Comparison of ENCODE assay signal across 8 mouse cellular contexts in genomic region chr11:102774621-102775141, GRCm38 (mm10). TPM values are rescaled to one million over a fixed set of nuclear protein-coding genes. Genes with fewer than 3 reads are reported as not detected.
DNase-seq lines count a peak whose midpoint lies in the region; ATAC-seq lines count a peak whose summit lies in the region.

No protein-coding gene starts in this region.

- H3K4me1 ChIP-seq in erythroblast, embryonic 14.5 days (ENCODE audit: control insufficient read depth) = peaks cover 12% of the 10 kb centered on the region
- H3K4me1 ChIP-seq in midbrain, embryonic 10.5 days = peaks cover 83% of the 10 kb centered on the region
- peaks cover 30% of the 10 kb centered on the region for H3K4me1 ChIP-seq in stomach, embryonic 15.5 days

- peaks cover 31% of the 10 kb centered on the region for H3K27me3 ChIP-seq in erythroblast, embryonic 14.5 days (ENCODE audit: control insufficient read depth)
- peaks cover 71% of the 10 kb centered on the region for H3K27me3 ChIP-seq in midbrain, embryonic 10.5 days (ENCODE audit: low read depth, poor library complexity, severe bottlenecking)
- peaks cover 4% of the 10 kb centered on the region; the same call in 1 of the 2 replicates for H3K27me3 ChIP-seq in stomach, embryonic 15.5 days (replicated peaks)

- H3K4me2 ChIP-seq in stomach, embryonic 15.5 days = peak overlapping the region; percentile 100

- H3K9ac ChIP-seq in stomach, embryonic 15.5 days = peak overlapping the region; percentile 58; the same call in 1 of the 2 replicates

- intact Hi-C loops in left cerebral cortex, postnatal 4 days (cut with DNase I) = loop anchor here (2.0 to 5.0 kb wide), 2 partner anchors 43 to 88 kb away; partner anchors contain the start of gene Gjc1

- 7% methylated on average over 25 of the region's 25 CpGs for WGBS in midbrain, embryonic 10.5 days
- WGBS in stomach, embryonic 15.5 days = under 1% methylated on average over 25 of the region's 25 CpGs

- H3K27ac ChIP-seq in midbrain, embryonic 10.5 days (replicated peaks) = peak overlapping the region; percentile 91
- H3K27ac ChIP-seq in stomach, embryonic 15.5 days = peak overlapping the region; percentile 87

- ATAC-seq in erythroblast, adult 5-6 weeks (replicated peaks; ENCODE audit: low FRiP score, poor library complexity, severe bottlenecking) = no peak
- ATAC-seq in stomach, embryonic 15.5 days (ENCODE audit: insufficient read depth, low FRiP score, low read depth) = peak; percentile 90

- no peaks in the 10 kb centered on the region for H3K9me3 ChIP-seq in erythroblast, embryonic 14.5 days (ENCODE audit: control insufficient read depth, low read length)
- no peaks in the 10 kb centered on the region for H3K9me3 ChIP-seq in midbrain, embryonic 10.5 days (replicated peaks)
- no peaks in the 10 kb centered on the region for H3K9me3 ChIP-seq in stomach, embryonic 15.5 days

- DNase-seq in embryo, embryonic 10 days (ENCODE audit: low spot score) = peak; percentile 94
- DNase-seq in gastrocnemius, postnatal 25 days = peak; percentile 86
- DNase-seq in induced T-regulatory cell, adult 2 months (ENCODE audit: low read depth) = peak; percentile 64
- peak; percentile 91 for DNase-seq in left cerebral cortex, postnatal 4 days
- peak; percentile 87 for DNase-seq in midbrain, embryonic 10.5 days (ENCODE audit: low spot score)

- no peaks in the 10 kb centered on the region for H3K36me3 ChIP-seq in erythroblast, embryonic 14.5 days (ENCODE audit: control insufficient read depth)
- H3K36me3 ChIP-seq in midbrain, embryonic 10.5 days = peaks cover 21% of the 10 kb centered on the region
- H3K36me3 ChIP-seq in stomach, embryonic 15.5 days = no peaks in the 10 kb centered on the region

- H3K4me3 ChIP-seq in erythroblast, embryonic 14.5 days (replicated peaks) = peak overlapping the region; percentile 27
- H3K4me3 ChIP-seq in midbrain, embryonic 10.5 days = peak overlapping the region; percentile 59
- peak overlapping the region; percentile 69 for H3K4me3 ChIP-seq in stomach, embryonic 15.5 days (replicated peaks)

RNA-seq across cellular contexts. Expression of gene Adam11, which starts 13.4 kb away (rescaled TPM):
- 0.01 TPM in 1 of 2 replicates, not detected in the other for polyA plus RNA-seq in erythroblast, embryonic 14.5 days (2012)
- total RNA-seq in erythroblast, adult 5-6 weeks (2015; ENCODE audit: low replicate concordance) = not detected in 2 replicates
- not detected in 2 replicates for total RNA-seq in erythroblast, adult 5-6 weeks (2017; ENCODE audit: low replicate concordance)
- total RNA-seq in gastrocnemius, postnatal 25 days (2021) = under 1 TPM; 0.29 to 0.77 TPM
- total RNA-seq in left cerebral cortex, postnatal 4 days (2021) = 100 to 1,000 TPM; 103 to 110 TPM
- 10.7 and 18.4 TPM in 2 replicates for polyA plus RNA-seq in midbrain, embryonic 10.5 days (2016; fragmentation: Nextera tagmentation; extraction: Ambion mirVana)
- polyA plus RNA-seq in stomach, embryonic 15.5 days (2015; fragmentation: Nextera tagmentation; extraction: Ambion mirVana) = 4.7 and 7.7 TPM in 2 replicates

RNA-seq across cellular contexts. Expression of gene Gjc1, which starts 44.8 kb away (rescaled TPM):
- not detected in 2 replicates for polyA plus RNA-seq in erythroblast, embryonic 14.5 days (2012)
- total RNA-seq in erythroblast, adult 5-6 weeks (2015; ENCODE audit: low replicate concordance) = not detected in 2 replicates
- total RNA-seq in erythroblast, adult 5-6 weeks (2017; ENCODE audit: low replicate concordance) = 0.09 TPM in 1 of 2 replicates, not detected in the other
- 1 to 10 TPM; 5.2 to 7.3 TPM for total RNA-seq in gastrocnemius, postnatal 25 days (2021)
- total RNA-seq in left cerebral cortex, postnatal 4 days (2021) = 10 to 100 TPM; 46.7 to 60.2 TPM
- polyA plus RNA-seq in midbrain, embryonic 10.5 days (2016; fragmentation: Nextera tagmentation; extraction: Ambion mirVana) = 81.1 and 84.0 TPM in 2 replicates
- polyA plus RNA-seq in stomach, embryonic 15.5 days (2015; fragmentation: Nextera tagmentation; extraction: Ambion mirVana) = 39.0 and 43.7 TPM in 2 replicates

Comparison
In these comparisons a context has a peak if more than half of its experiments do, and no peak if none do; other contexts are left out.
1. RNA of gene Adam11, which starts 13.4 kb away (total RNA-seq): 103 to 110 TPM in left cerebral cortex, postnatal 4 days; 0.29 to 0.77 TPM in gastrocnemius, postnatal 25 days and not detected in erythroblast, adult 5-6 weeks; every median in the first group is over 10 times any median in the second.
2. RNA of gene Gjc1, which starts 44.8 kb away (total RNA-seq): 46.7 to 60.2 TPM in left cerebral cortex, postnatal 4 days; 5.2 to 7.3 TPM in gastrocnemius, postnatal 25 days and 0.09 TPM in erythroblast, adult 5-6 weeks; every median in the first group is over 4 times any median in the second.
3. Peak in every context shown above with its lines, with median percentiles within 50 percentile points of each other: H3K4me3 ChIP-seq and DNase-seq.